In the genomic region with DNA sequence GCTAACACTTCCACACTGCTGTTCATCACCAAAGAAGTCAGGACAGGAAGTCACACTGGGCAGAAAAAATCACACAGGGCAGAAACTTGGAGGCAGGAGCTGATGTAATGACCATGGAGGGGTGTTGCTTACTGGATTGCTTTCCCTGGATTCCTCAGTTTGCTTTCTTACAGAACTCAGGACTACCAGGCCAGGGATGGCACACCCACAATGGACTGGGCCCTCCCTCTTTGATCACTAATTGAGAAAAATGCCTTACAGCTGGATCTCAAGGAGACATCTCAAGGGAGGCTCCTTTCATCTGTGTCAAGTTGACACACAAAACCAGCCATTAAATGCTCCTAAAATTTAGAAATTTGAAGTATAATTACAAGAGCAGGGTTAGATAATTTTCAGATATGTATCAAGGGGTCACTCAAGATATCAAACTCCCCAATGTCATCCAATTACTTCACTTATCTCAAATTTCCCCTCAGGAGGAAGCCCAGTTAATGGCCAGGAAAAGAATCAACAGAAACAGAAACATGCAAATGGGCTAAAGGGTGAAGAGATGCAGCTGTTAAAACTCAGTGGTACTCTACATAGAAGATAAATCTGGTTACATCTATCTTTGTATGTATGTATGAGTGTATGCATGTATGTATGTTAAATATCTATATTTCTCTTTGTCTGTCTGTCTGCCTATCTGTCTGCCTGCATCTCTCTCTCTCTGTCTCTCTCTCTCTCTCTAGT, we compare ENCODE assay signal across 28 mouse cellular contexts.
"Had no signal": no experiment of that assay in that cellular context is flagged by ENCODE, and none has a peak within 500 bp of the region (broad histone marks: within the 10 kb centered on the region; RNA-seq: fewer than 3 reads in every experiment).

No protein-coding gene starts in this region.

- H3K4me1 ChIP-seq: embryonic facial prominence, embryonic 10.5 days; embryonic facial prominence, embryonic 12.5 days; embryonic facial prominence, embryonic 13.5 days; embryonic facial prominence, embryonic 15.5 days; forebrain, embryonic 10.5 days; forebrain, embryonic 12.5 days; forebrain, embryonic 13.5 days; forebrain, embryonic 15.5 days had no signal

- H3K9me3 ChIP-seq: embryonic facial prominence, embryonic 10.5 days; embryonic facial prominence, embryonic 12.5 days; embryonic facial prominence, embryonic 13.5 days; embryonic facial prominence, embryonic 15.5 days; forebrain, embryonic 10.5 days; forebrain, embryonic 12.5 days; forebrain, embryonic 13.5 days; forebrain, embryonic 15.5 days had no signal

- H3K4me2 ChIP-seq: embryonic facial prominence, embryonic 12.5 days; embryonic facial prominence, embryonic 13.5 days; embryonic facial prominence, embryonic 15.5 days; forebrain, embryonic 12.5 days; forebrain, embryonic 13.5 days; forebrain, embryonic 15.5 days had no signal

- ATAC-seq: forebrain, embryonic 13.5 days; forebrain, embryonic 14.5 days; forebrain, embryonic 15.5 days; forebrain, embryonic 16.5 days; forebrain, postnatal 0 days had no signal

- H3K9ac ChIP-seq: embryonic facial prominence, embryonic 12.5 days; embryonic facial prominence, embryonic 13.5 days; embryonic facial prominence, embryonic 15.5 days; forebrain, embryonic 12.5 days; forebrain, embryonic 13.5 days; forebrain, embryonic 15.5 days; forebrain, postnatal 0 days had no signal

- H3K27me3 ChIP-seq: embryonic facial prominence, embryonic 12.5 days; embryonic facial prominence, embryonic 13.5 days; embryonic facial prominence, embryonic 15.5 days; forebrain, embryonic 12.5 days; forebrain, embryonic 13.5 days; forebrain, embryonic 15.5 days had no signal

- H3K36me3 ChIP-seq: embryonic facial prominence, embryonic 10.5 days; embryonic facial prominence, embryonic 12.5 days; embryonic facial prominence, embryonic 13.5 days; embryonic facial prominence, embryonic 15.5 days; forebrain, embryonic 10.5 days; forebrain, embryonic 12.5 days; forebrain, embryonic 15.5 days had no signal

- DNase-seq: cerebellum, adult 18-20 months; cerebellum, adult 2 months; cerebellum, adult 8-10 months; cerebellum, adult 9-10 months; cerebellum, adult 9-11 months; cerebellum, postnatal 10 days; cerebellum, postnatal 14 days; cerebellum, postnatal 25 days; cerebellum, postnatal 36 days; embryo, embryonic 11 days; forebrain, postnatal 0 days; gastrocnemius, adult 2 months; gastrocnemius, postnatal 10 days; gastrocnemius, postnatal 14 days; gastrocnemius, postnatal 25 days; gastrocnemius, postnatal 36 days; heart, adult 11 months had no signal

- H3K27ac ChIP-seq: embryonic facial prominence, embryonic 10.5 days; embryonic facial prominence, embryonic 12.5 days; embryonic facial prominence, embryonic 13.5 days; embryonic facial prominence, embryonic 15.5 days; forebrain, embryonic 10.5 days; forebrain, embryonic 12.5 days; forebrain, embryonic 13.5 days; forebrain, embryonic 15.5 days; gastrocnemius, adult 2 months had no signal

- H3K4me3 ChIP-seq: embryonic facial prominence, embryonic 10.5 days; embryonic facial prominence, embryonic 12.5 days; embryonic facial prominence, embryonic 13.5 days; embryonic facial prominence, embryonic 15.5 days; erythroblast, embryonic 14.5 days; forebrain, embryonic 10.5 days; forebrain, embryonic 12.5 days; forebrain, embryonic 13.5 days; forebrain, embryonic 15.5 days; gastrocnemius, adult 2 months had no signal
